Mouse (Mus musculus): ENCODE results near the gene Cbll1.

DNA sequence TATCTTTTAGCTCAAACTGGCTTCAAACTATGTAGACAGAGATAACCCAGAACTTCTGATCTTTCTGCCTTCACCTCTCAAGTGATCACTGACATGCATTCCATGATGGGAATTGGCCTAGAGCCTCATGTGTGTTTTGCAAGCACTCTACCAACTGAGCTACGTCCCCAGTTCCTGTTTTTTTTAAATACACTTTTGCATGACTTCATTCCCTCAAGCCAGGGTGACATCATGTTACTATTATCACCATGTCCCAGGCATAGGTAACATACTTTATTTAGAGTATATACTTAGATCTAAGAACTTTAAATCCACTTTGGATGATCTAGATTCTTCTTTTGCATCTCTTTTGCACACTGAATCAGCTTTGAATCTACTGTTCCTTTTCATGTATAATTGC, 46.6 kb upstream of the Cbll1 start:
- TF ChIP-seq GATA1 (IDR thresholded peaks at IDR 0.05; ENCODE audit: borderline replicate concordance, low read length) (no peak), FLI1 (IDR thresholded peaks at IDR 0.05; ENCODE audit: low read length) (no peak)
